Comparison of ENCODE assay signal across 8 mouse cellular contexts in genomic region chr6:94162918-94163317, GRCm38 (mm10).
DNase-seq lines count a peak whose midpoint lies in the region; ATAC-seq and TF ChIP-seq lines count a peak whose summit lies in the region.
"Had no signal": no experiment of that assay in that cellular context is flagged by ENCODE, and none has a peak within 500 bp of the region (broad histone marks: within the 10 kb centered on the region; RNA-seq: fewer than 3 reads in every experiment).

No protein-coding gene starts in this region.

- 57% methylated on average over 8 of the region's 8 CpGs for WGBS in heart, postnatal 0 days
- 34% methylated on average over 8 of the region's 8 CpGs for WGBS in liver, embryonic 13.5 days (ENCODE audit: insufficient replicate concordance)

- no peak for TF ChIP-seq CTCF in heart, postnatal 0 days (IDR thresholded peaks at IDR 0.05; ENCODE audit: low read depth)

- H3K9me3 ChIP-seq in ES-E14 (ENCODE audit: control insufficient read depth, insufficient read depth, low read depth, low read length): no peaks in the 10 kb centered on the region
- no peaks in the 10 kb centered on the region for H3K9me3 ChIP-seq in heart, postnatal 0 days (replicated peaks; ENCODE audit: control insufficient read depth, low read length)
- H3K9me3 ChIP-seq in liver, embryonic 13.5 days (replicated peaks): no peaks in the 10 kb centered on the region

- 0 out of 2 replicates have a peak overlapping the region, but pooled peaks have one; percentile 16 for H3K9ac ChIP-seq in ES-E14 (ENCODE audit: insufficient read depth, low read depth, low read length, poor library complexity, severe bottlenecking)
- H3K9ac ChIP-seq in heart, postnatal 0 days (replicated peaks; ENCODE audit: low read depth, low read length): no peak overlapping the region
- H3K9ac ChIP-seq in liver, embryonic 13.5 days: no peak overlapping the region

- ATAC-seq in heart, postnatal 0 days (ENCODE audit: insufficient read depth, low read depth): no peak
- no peak for ATAC-seq in liver, embryonic 13.5 days (ENCODE audit: low read depth)

- in situ Hi-C loops in ES-E14 (cut with MboI; ENCODE audit: low sequenced_read_pairs in 2 of 2, unreplicated experiment in 2 of 2): no loop called here

- no peak overlapping the region for H3K27ac ChIP-seq in ES-E14 (ENCODE audit: insufficient read depth, low read depth, low read length, poor library complexity, severe bottlenecking)
- H3K27ac ChIP-seq in heart, postnatal 0 days (ENCODE audit: low read depth): peak overlapping the region; percentile 50
- no peak overlapping the region for H3K27ac ChIP-seq in liver, embryonic 13.5 days

- no peak for DNase-seq in ES-E14 (ENCODE audit: low read depth, low spot score)
- peak; percentile 29 for DNase-seq in Muller cell, postnatal 12 days (ENCODE audit: inconsistent ontology term)
- DNase-seq in heart, postnatal 0 days (ENCODE audit: low spot score): no peak
- no peak for DNase-seq in liver, embryonic 13.5 days
- DNase-seq in thymus, postnatal 0 days (ENCODE audit: low spot score): no peak
- DNase-seq in layer of hippocampus, postnatal 14 days (ENCODE audit: low spot score in 2 of 2): no peak
- no peak for DNase-seq in right cerebral cortex, postnatal 10 days (ENCODE audit: low spot score in 2 of 2)
- DNase-seq: kidney, postnatal 14 days had no signal

- peaks cover 8 to 21% of the 10 kb centered on the region in 2 experiments; a peak in 3 of 4 replicates for H3K4me1 ChIP-seq in ES-E14 (ENCODE audit: control insufficient read depth in 2 of 2, insufficient read depth in 2 of 2, low read length in 2 of 2, poor library complexity in 1 of 2)
- H3K4me1 ChIP-seq in heart, postnatal 0 days (ENCODE audit: control insufficient read depth, insufficient read depth): peaks cover 48% of the 10 kb centered on the region
- H3K4me1 ChIP-seq in liver, embryonic 13.5 days (replicated peaks): peaks cover 28% of the 10 kb centered on the region

- H3K27me3 ChIP-seq in heart, postnatal 0 days (ENCODE audit: control insufficient read depth, insufficient read depth, low read length): no peaks in the 10 kb centered on the region
- no peaks in the 10 kb centered on the region for H3K27me3 ChIP-seq in liver, embryonic 13.5 days

- no peak for TF ChIP-seq EP300 in heart, postnatal 0 days (IDR thresholded peaks at IDR 0.05; ENCODE audit: low read depth)

- H3K4me2 ChIP-seq in heart, postnatal 0 days (ENCODE audit: low read depth, low read length): peak overlapping the region; percentile 32
- H3K4me2 ChIP-seq in liver, embryonic 13.5 days: peak overlapping the region; percentile 26

- H3K4me3 ChIP-seq in ES-E14 (ENCODE audit: insufficient read depth in 1 of 2, low read depth in 1 of 2, low read length in 2 of 2, poor library complexity in 1 of 2, severe bottlenecking in 1 of 2): peak overlapping the region in 1 of 2 experiments; percentile 36; a peak in 1 of 4 replicates
- peak overlapping the region; percentile 12; the same call in 1 of the 2 replicates for H3K4me3 ChIP-seq in heart, postnatal 0 days (ENCODE audit: low read depth, low read length)
- no peak overlapping the region for H3K4me3 ChIP-seq in liver, embryonic 13.5 days (replicated peaks)

- no peaks in the 10 kb centered on the region; the same call in 1 of the 2 replicates for H3K36me3 ChIP-seq in ES-E14 (ENCODE audit: control insufficient read depth, insufficient read depth, low read length, poor library complexity, severe bottlenecking)
- H3K36me3 ChIP-seq in heart, postnatal 0 days (replicated peaks; ENCODE audit: control insufficient read depth, insufficient read depth, low read length): no peaks in the 10 kb centered on the region
- H3K36me3 ChIP-seq in liver, embryonic 13.5 days: no peaks in the 10 kb centered on the region

TF ChIP-seq in ES-E14, 5 proteins besides CTCF, POLR2A, EP300 and RAD21:
- TF ChIP-seq CHD2 (IDR thresholded peaks at IDR 0.05; ENCODE audit: low read depth, low read length): no peak
- no peak for TF ChIP-seq ZC3H11A (IDR thresholded peaks at IDR 0.05; ENCODE audit: borderline replicate concordance, low read depth, low read length)
- TF ChIP-seq MAFK (IDR thresholded peaks at IDR 0.05; ENCODE audit: insufficient read depth, low read depth, low read length): no peak
- TF ChIP-seq HCFC1 (IDR thresholded peaks at IDR 0.05; ENCODE audit: borderline replicate concordance, insufficient read depth, low read length): no peak
- TF ChIP-seq ZNF384 (IDR thresholded peaks at IDR 0.05; ENCODE audit: low read depth, low read length): no peak
